Mouse (Mus musculus) ES-E14 (cell line): ENCODE measurements around the gene Plod3. TPM values are rescaled to one million over a fixed set of nuclear protein-coding genes. Genes with fewer than 3 reads are reported as not detected.
A peak's percentile ranks its signal among the peaks of the same experiment; 100 is the strongest.

Experiments used
- DNase-seq: peaks from one replicate; pipeline ENCODE4 v3.0.0-alpha.2; 2013; ENCODE audit warnings: low read depth, low spot score
- H3K27ac ChIP-seq: 2 replicates; pipeline ENCODE4 v1.5.1; 2012; ENCODE audit warnings: low read depth, mild to moderate bottlenecking, low read length, moderate library complexity, mixed read lengths; ENCODE audit not compliant: poor library complexity, insufficient read depth, severe bottlenecking
- H3K36me3 ChIP-seq: 2 replicates; pipeline ENCODE4 v1.6.1; 2012; ENCODE audit warnings: mild to moderate bottlenecking, low read length, moderate library complexity, mixed read lengths; ENCODE audit not compliant: control insufficient read depth, poor library complexity, insufficient read depth, severe bottlenecking
- H3K4me1 ChIP-seq, 2 experiments: fragments of 150-350 bp in 1 of 2; sonication (generic) in 1 of 2; 2 replicates each; pipeline ENCODE4 v1.6.1; 2012; ENCODE audit warnings: low read length in 2 of 2, mild to moderate bottlenecking in 1 of 2, mixed read lengths in 1 of 2; ENCODE audit not compliant: control insufficient read depth in 2 of 2, insufficient read depth in 2 of 2, poor library complexity in 1 of 2
- H3K4me3 ChIP-seq, 2 experiments: fragments of 150-350 bp in 1 of 2; sonication (generic) in 1 of 2; 2 replicates each; pipeline ENCODE4 v1.5.1; 2012; ENCODE audit warnings: low read length in 2 of 2, low read depth in 1 of 2, mild to moderate bottlenecking in 1 of 2, mixed read lengths in 1 of 2; ENCODE audit not compliant: insufficient read depth in 1 of 2, poor library complexity in 1 of 2, severe bottlenecking in 1 of 2
- H3K9ac ChIP-seq: 2 replicates; pipeline ENCODE4 v1.6.1; 2012; ENCODE audit warnings: low read depth, mild to moderate bottlenecking, low read length, mixed read lengths; ENCODE audit not compliant: poor library complexity, insufficient read depth, severe bottlenecking
- H3K9me3 ChIP-seq: fragments of 150-350 bp; sonication (generic); 2 replicates; pipeline ENCODE4 v1.6.1; 2012; ENCODE audit warnings: low read depth, mild to moderate bottlenecking, low read length; ENCODE audit not compliant: control insufficient read depth, insufficient read depth
- CHD2 ChIP-seq: IDR thresholded peaks from 2 replicates; pipeline ENCODE4 v1.6.1; 2014; ENCODE audit warnings: mild to moderate bottlenecking, low read depth, low read length, inconsistent platforms
- HCFC1 ChIP-seq: IDR thresholded peaks from 2 replicates; pipeline ENCODE4 v1.6.1; 2012; ENCODE audit warnings: low read length, inconsistent platforms, borderline replicate concordance; ENCODE audit not compliant: insufficient read depth
- MAFK ChIP-seq: IDR thresholded peaks from 2 replicates; pipeline ENCODE4 v1.6.1; 2014; ENCODE audit warnings: mild to moderate bottlenecking, low read depth, low read length, inconsistent platforms; ENCODE audit not compliant: insufficient read depth
- ZC3H11A ChIP-seq: IDR thresholded peaks from 2 replicates; pipeline ENCODE4 v1.6.1; 2012; ENCODE audit warnings: low read depth, mild to moderate bottlenecking, inconsistent platforms, low read length, borderline replicate concordance
- ZNF384 ChIP-seq: IDR thresholded peaks from 2 replicates; pipeline ENCODE4 v1.6.1; 2012; ENCODE audit warnings: low read depth, low read length, inconsistent platforms
- in situ Hi-C, 2 experiments: fragments of 600-800 bp; cut with MboI; formaldehyde crosslinking; loops; one replicate each; pipeline ENCODE4 v1.15.1; 2025; ENCODE audit warnings: low sequenced_read_pairs in 2 of 2, inconsistent platforms in 1 of 2; ENCODE audit not compliant: unreplicated experiment in 2 of 2
- total RNA-seq: library from RNA; depleted of rRNA; stranded (reverse); fragments of 300-350 nt; gene quantifications from 2 replicates; pipeline ENCODE4 v1.2.3, GENCODE M21; 2012

Gene Plod3
- total RNA-seq, 1 experiment = 155 TPM

DNA sequence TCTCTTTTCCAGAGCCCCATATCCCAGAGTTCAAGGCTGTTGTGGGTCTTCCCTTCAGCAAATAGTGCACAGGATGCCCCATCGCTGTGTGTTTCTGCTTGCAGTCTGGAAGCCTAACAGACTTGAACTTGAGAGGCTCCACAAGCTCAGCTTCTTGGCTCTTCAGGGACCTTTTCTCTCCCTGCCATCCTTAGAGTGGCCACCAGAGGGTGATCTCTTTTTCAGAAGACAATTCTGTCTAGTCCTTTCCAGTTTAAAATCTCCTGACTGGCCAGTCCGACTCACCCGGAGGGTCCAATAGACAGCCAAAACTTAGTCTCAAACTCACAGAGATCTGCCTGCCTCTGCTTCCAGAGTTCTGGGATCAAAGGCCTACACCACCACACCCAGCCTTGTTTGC is 23.2 kb downstream of the Plod3 start:
- in situ Hi-C loops = loop anchor here in 1 of 2 experiments (10.0 kb wide), 1 partner anchor 95 kb away; no protein-coding TSS in a partner anchor
- Histone ChIP-seq H3K36me3 (no peaks in the 10 kb centered on the region), H3K4me1 (peaks cover 0 to 6% of the 10 kb centered on the region in 2 experiments; a peak in 1 of 4 replicates), H3K9me3 (no peaks in the 10 kb centered on the region), H3K4me3 (no peak overlapping the region), H3K9ac (no peak overlapping the region), H3K27ac (no peak overlapping the region)
- TF ChIP-seq ZNF384 (no peak), ZC3H11A (peak; percentile 4; the same call in 1 of the 2 replicates)
- peak; percentile 70 for DNase-seq

DNA sequence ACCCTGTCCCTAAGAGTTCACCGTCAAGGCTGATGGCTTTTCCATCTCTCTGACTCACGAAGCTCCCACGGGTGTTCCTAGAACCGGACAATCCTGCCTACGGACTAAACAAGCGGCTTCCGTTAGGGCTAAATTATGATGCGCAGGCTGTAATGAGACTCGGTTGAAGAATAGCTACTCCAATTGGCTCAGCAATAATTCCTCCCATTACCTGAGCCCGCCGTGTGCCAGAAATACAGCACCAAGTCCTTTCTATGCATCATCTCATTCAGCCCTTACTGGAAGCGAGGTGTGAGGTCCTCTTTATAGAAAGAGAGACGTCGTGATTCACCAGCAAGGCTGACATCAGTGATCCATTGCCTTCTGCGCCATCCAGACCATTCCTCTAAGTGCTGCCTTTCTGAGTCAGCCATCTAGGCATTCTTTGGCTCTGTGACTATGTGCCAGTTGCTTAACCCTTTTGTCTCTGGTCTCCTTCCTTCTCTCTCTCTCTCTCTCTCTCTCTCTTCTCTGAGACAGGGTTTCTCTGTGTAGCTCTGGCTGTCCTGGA is 25.7 kb downstream of the Plod3 start:
- Histone ChIP-seq H3K4me3 (no peak overlapping the region), H3K9ac (no peak overlapping the region), H3K27ac (no peak overlapping the region), H3K9me3 (no peaks in the 10 kb centered on the region), H3K36me3 (no peaks in the 10 kb centered on the region), H3K4me1 (peaks cover 0 to 8% of the 10 kb centered on the region in 2 experiments; a peak in 1 of 4 replicates)
- in situ Hi-C loops = loop anchor here in 1 of 2 experiments (10.0 kb wide), 1 partner anchor 92 kb away; no protein-coding TSS in a partner anchor
- TF ChIP-seq ZC3H11A = no peak
- TF ChIP-seq ZNF384 = no peak
- no peak for TF ChIP-seq CHD2
- TF ChIP-seq MAFK = no peak
- no peak for TF ChIP-seq HCFC1
- DNase-seq = no peak

DNA sequence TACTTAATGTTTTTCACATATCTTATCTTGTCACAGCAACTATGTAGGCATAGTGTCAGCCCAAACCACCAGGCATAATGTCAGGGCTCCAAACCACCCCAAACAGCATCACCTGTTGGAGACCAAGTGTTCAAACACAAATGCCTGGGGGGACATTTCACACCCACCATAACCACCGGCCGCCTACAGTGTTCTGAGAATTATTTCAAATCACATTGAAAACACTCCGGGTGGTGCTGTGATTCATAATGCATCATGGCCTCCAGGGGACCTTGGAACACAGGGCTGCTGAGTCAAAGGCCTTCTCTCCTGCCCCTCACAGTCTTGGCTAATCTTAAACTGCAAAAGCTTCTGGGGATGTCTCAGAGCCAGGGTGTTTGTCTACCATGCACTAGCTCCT is 29.1 kb downstream of the Plod3 start:
- Histone ChIP-seq H3K9me3 (no peaks in the 10 kb centered on the region), H3K27ac (no peak overlapping the region), H3K4me3 (no peak overlapping the region), H3K4me1 (0 out of 4 replicates have a peak, but pooled peaks cover 0 to 2% of the 10 kb centered on the region in 2 experiments), H3K9ac (no peak overlapping the region), H3K36me3 (no peaks in the 10 kb centered on the region)
- in situ Hi-C loops = loop anchor here in 1 of 2 experiments (10.0 kb wide), 1 partner anchor 89 kb away; no protein-coding TSS in a partner anchor
- TF ChIP-seq MAFK = no peak
- TF ChIP-seq CHD2 = no peak
- no peak for TF ChIP-seq HCFC1
- TF ChIP-seq ZC3H11A = no peak
- TF ChIP-seq ZNF384 = no peak
- no peak for DNase-seq

DNA sequence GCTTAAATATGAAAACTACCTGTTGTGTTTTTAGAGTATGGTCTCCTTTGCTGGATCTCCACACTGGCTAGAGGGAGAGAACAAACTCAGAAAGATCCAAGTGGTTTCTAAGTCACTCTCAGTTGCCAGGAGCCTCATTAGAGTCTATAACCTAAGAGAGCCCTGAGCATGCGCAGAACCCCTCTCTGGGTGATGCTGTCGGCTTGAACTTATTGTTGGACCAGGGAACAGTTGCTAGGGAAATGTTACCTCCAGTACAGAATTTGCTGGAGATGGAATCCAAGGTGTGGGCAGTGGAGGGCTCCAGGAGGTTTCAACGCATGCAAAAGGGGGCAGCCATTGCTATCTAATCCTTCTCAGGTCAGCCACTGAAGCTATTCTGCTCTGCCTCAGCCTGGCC is 37.5 kb downstream of the Plod3 start:
- no peak overlapping the region for H3K27ac ChIP-seq
- no peak for DNase-seq
- H3K36me3 ChIP-seq = no peaks in the 10 kb centered on the region
- no peak overlapping the region for H3K9ac ChIP-seq
- no peak overlapping the region for H3K4me3 ChIP-seq
- in situ Hi-C loops = no loop called here
- TF ChIP-seq ZNF384 = no peak
- H3K4me1 ChIP-seq = peaks cover 2 to 12% of the 10 kb centered on the region in 2 experiments; a peak in 1 of 4 replicates
- H3K9me3 ChIP-seq = no peaks in the 10 kb centered on the region

DNA sequence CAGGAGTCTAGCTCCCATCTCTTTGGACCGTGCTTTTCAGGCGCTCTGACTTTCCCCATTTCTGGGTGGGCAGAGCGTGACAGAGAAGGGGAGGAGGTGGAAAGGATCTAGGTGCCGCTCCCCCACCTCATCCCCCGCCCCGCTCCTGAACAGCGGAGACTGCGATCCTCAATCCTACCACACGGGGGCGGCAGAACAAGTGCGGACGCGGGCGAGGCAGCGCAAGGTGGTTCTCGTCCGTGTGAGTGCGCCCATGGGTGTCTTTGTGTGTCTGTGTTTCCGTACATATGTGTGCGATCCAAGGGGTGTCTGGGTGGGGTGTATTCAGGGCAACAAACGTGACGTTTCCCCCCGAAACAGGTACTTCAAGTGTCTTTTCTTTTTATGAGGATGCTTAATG is 38.3 kb downstream of the Plod3 start:
- H3K4me1 ChIP-seq = peaks cover 2 to 12% of the 10 kb centered on the region in 2 experiments; a peak in 1 of 4 replicates
- no peaks in the 10 kb centered on the region for H3K9me3 ChIP-seq
- no peak overlapping the region for H3K27ac ChIP-seq
- TF ChIP-seq CHD2 (no peak), HCFC1 (no peak), MAFK (no peak), ZC3H11A (no peak)
- peak overlapping the region; percentile 13 to 44; a peak in 3 of 4 replicates for H3K4me3 ChIP-seq
- no peaks in the 10 kb centered on the region for H3K36me3 ChIP-seq
- DNase-seq = peak; percentile 78
- in situ Hi-C loops = no loop called here
- H3K9ac ChIP-seq = 0 out of 2 replicates have a peak overlapping the region, but pooled peaks have one; percentile 50
